Mouse (Mus musculus) liver, adult 2 months (tissue): Measurements from ENCODE around the gene Olfr1417. TPM values are rescaled to one million over a fixed set of nuclear protein-coding genes. Genes with fewer than 3 reads are reported as not detected.

ENCODE experiments used
- DNase-seq: peaks from one replicate; pipeline ENCODE4 v3.0.0-alpha.2; 2011; ENCODE audit warnings: low read depth, low spot score; ENCODE audit errors: extremely low read depth
- H3K27ac ChIP-seq: fragments of 200-500 bp; replicated peaks from 2 replicates; pipeline ENCODE4 v1.5.1; 2012; ENCODE audit warnings: low read depth, mild to moderate bottlenecking, control low read depth, inconsistent platforms, low read length; ENCODE audit not compliant: insufficient read depth
- H3K27me3 ChIP-seq: fragments of 200-500 bp; 2 replicates; pipeline ENCODE4 v1.6.1; 2012; ENCODE audit warnings: mild to moderate bottlenecking, moderate library complexity, low read length, inconsistent platforms; ENCODE audit not compliant: control insufficient read depth, insufficient read depth
- H3K36me3 ChIP-seq: fragments of 200-500 bp; 2 replicates; pipeline ENCODE4 v1.6.1; 2012; ENCODE audit warnings: low read length, inconsistent platforms; ENCODE audit not compliant: control insufficient read depth, insufficient read depth
- H3K4me1 ChIP-seq: fragments of 200-500 bp; 2 replicates; pipeline ENCODE4 v1.6.1; 2011; ENCODE audit warnings: low read length; ENCODE audit not compliant: control insufficient read depth, insufficient read depth
- H3K4me3 ChIP-seq: fragments of 200-500 bp; 2 replicates; pipeline ENCODE4 v1.5.1; 2011; ENCODE audit warnings: low read depth, mild to moderate bottlenecking, control low read depth, low read length, moderate library complexity; ENCODE audit not compliant: insufficient read depth
- H3K79me2 ChIP-seq: fragments of 200-500 bp; 2 replicates; pipeline ENCODE4 v1.6.1; 2012; ENCODE audit warnings: inconsistent platforms, mild to moderate bottlenecking, low read length, moderate library complexity; ENCODE audit not compliant: control insufficient read depth, insufficient read depth
- H3K9ac ChIP-seq: fragments of 200-500 bp; 2 replicates; pipeline ENCODE4 v1.6.1; 2012; ENCODE audit warnings: low read depth, mild to moderate bottlenecking, control low read depth, inconsistent platforms, low read length
- CTCF ChIP-seq: fragments of 200-500 bp; IDR thresholded peaks from 2 replicates; pipeline ENCODE4 v1.5.1; 2011; ENCODE audit warnings: low read depth, low read length, control low read depth
- POLR2A ChIP-seq: fragments of 200-500 bp; IDR thresholded peaks from 2 replicates; pipeline ENCODE4 v1.6.1; 2011; ENCODE audit warnings: low read length, control low read depth; ENCODE audit not compliant: insufficient read depth; ENCODE audit errors: extremely low read depth
- WGBS: fragments of 180-500 bp; shearing (Covaris S2); methylation state at CpG from one replicate; pipeline ENCODE4 v1.1.7; 2018; 5-methylcytosine and 5-hydroxymethylcytosine counted together
- polyA plus RNA-seq: library from polyadenylated mRNA; depleted of rRNA; stranded (reverse); fragments of >200 nt; gene quantifications from 2 replicates; pipeline ENCODE4 v1.2.3, GENCODE M21; 2012
- total RNA-seq: library from RNA; depleted of rRNA; stranded (reverse); fragments of >200 nt; gene quantifications from 2 replicates; pipeline ENCODE4 v1.2.3, GENCODE M21; 2014

The Olfr1417 gene
- total and polyA plus RNA-seq, 2 experiments = not detected

DNA sequence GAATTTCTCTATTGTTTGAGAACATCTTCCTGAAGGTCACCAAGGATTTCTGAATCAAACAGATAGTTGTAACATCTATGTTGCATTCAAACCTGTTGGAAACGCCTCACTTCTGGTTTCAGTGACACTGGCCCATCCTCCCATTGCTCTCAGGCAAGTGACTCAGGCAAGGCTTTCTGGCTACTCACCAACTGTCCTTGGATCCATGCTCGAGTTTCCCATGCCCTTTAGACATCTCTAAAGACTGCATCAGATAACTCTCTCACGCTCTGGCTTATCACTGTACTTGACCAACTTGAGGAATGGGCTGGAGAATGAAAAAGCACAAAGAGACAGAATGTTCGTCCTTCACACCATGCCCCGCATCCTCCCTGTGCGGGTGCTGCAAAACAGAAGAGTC, 17.5 kb upstream of the Olfr1417 start:
- WGBS = 75% methylated on average over 6 of the region's 6 CpGs
- TF ChIP-seq CTCF = no peak
- TF ChIP-seq POLR2A = no peak
- Histone ChIP-seq H3K4me3 (no peak overlapping the region), H3K4me1 (no peaks in the 10 kb centered on the region), H3K9ac (no peak overlapping the region), H3K27me3 (no peaks in the 10 kb centered on the region), H3K79me2 (no peaks in the 10 kb centered on the region), H3K27ac (no peak overlapping the region), H3K36me3 (no peaks in the 10 kb centered on the region)
- DNase-seq = no peak

DNA sequence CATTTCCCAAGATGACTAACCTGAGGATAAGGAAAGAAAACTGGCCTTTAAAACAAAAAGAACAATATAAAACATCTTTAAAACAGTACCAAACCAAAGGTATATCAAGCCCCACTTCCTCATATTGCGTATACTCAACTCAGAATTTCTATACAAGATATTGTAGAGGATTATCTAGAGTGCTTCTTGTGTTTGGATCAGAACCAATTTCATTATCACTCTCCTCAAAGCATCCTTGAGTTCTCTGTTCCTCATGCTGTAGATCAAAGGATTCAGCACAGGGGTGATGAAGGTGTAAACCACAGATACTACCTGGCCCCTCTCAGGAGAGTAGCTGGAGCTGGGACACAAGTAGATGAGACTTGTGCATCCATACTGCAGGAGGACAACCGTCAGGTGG, 15.8 kb upstream of the Olfr1417 start:
- no peak overlapping the region for H3K9ac ChIP-seq
- no peaks in the 10 kb centered on the region for H3K27me3 ChIP-seq
- no peaks in the 10 kb centered on the region for H3K4me1 ChIP-seq
- H3K4me3 ChIP-seq = no peak overlapping the region
- DNase-seq = no peak
- H3K79me2 ChIP-seq = no peaks in the 10 kb centered on the region
- H3K27ac ChIP-seq = no peak overlapping the region
- TF ChIP-seq POLR2A (no peak), CTCF (no peak)
- 79% methylated on average over 2 of the region's 2 CpGs for WGBS
- H3K36me3 ChIP-seq = no peaks in the 10 kb centered on the region

DNA sequence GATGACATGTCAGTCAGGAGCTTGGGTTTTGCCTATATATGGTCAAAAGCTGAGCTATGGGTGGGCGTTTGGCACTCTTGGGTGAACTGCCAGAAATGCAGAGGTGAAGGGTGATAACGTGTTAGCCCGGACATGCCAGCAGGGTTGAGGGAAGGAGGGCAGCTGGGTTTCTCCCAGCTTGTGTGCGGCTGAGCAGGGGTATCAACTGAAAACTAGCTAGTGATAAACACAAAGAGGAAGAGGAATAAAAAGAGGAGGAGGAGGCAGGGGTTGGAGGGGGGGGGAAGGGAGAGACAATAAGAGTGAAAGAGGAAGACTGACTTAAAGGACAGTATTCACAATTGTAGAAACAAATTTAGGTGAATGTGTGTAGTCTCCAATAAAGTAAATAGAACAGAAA, 13.6 kb upstream of the Olfr1417 start:
- no peak overlapping the region for H3K4me3 ChIP-seq
- no peak for DNase-seq
- no peaks in the 10 kb centered on the region for H3K4me1 ChIP-seq
- H3K27ac ChIP-seq = no peak overlapping the region
- H3K27me3 ChIP-seq = no peaks in the 10 kb centered on the region
- no peaks in the 10 kb centered on the region for H3K79me2 ChIP-seq
- WGBS = 74% methylated on average over 4 of the region's 4 CpGs
- TF ChIP-seq CTCF = no peak
- no peak for TF ChIP-seq POLR2A
- no peaks in the 10 kb centered on the region for H3K36me3 ChIP-seq
- no peak overlapping the region for H3K9ac ChIP-seq

DNA sequence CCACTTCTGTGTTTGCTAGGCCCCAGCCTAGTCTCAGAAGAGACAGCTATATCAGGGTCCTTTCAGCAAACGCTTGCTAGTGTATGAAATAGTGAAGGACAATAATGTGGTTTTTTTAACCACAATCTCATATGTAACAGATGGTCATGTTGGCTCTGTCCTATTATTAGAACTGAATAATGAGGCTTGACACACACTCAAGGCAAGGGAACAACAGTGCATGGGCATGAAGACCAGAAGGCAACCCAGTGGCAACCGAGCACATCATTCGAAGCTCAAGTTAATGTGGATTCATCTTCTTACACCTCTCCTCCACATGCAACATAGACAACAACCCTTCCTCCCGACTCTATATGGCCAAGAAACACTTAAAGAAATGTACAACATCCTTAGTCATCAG, 7.3 kb upstream of the Olfr1417 start:
- Histone ChIP-seq H3K4me1 (no peaks in the 10 kb centered on the region), H3K4me3 (no peak overlapping the region), H3K9ac (no peak overlapping the region), H3K27me3 (no peaks in the 10 kb centered on the region), H3K79me2 (no peaks in the 10 kb centered on the region), H3K27ac (no peak overlapping the region), H3K36me3 (no peaks in the 10 kb centered on the region)
- TF ChIP-seq POLR2A (no peak), CTCF (no peak)
- DNase-seq = no peak
- 79% methylated on average over 4 of the region's 4 CpGs for WGBS

DNA sequence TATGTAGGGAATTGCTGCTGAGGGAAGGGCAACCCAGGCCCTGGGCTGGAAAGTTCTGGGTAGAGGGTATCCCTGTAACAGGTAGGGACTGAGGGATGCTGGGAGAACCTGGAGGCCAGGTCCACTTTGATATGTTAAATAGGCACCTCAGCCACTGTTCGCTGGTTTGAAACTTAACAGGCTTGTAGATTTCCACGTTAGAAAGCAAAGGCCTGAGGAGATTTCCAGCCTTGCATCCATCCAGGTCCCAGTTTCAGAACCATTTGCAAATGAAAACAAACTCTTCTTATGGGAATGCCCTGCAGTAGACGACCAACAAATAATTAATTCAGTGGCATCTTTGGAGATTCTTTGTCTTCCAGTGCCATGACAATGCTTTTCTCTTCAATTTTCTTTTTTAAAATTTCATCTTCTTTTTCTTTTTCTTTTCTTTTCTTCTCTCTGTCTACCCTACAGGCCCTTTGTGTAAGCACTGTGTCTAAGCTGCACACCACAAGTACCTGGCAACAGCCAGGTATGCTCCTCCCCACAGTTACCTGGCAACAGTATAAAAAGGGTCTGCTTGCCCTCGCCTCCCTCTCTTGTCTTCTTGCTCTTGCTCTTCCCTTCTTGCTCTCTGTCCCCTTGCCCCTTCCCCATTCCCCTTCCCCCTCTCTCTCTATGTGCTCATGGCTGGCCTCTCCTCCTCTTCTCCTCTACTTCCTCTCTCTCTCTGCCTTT, 15.5 kb downstream of the Olfr1417 start:
- Histone ChIP-seq H3K79me2 (no peaks in the 10 kb centered on the region), H3K36me3 (no peaks in the 10 kb centered on the region), H3K27ac (no peak overlapping the region), H3K27me3 (peaks cover 4% of the 10 kb centered on the region; the same call in 1 of the 2 replicates), H3K4me3 (no peak overlapping the region), H3K9ac (no peak overlapping the region), H3K4me1 (no peaks in the 10 kb centered on the region)
- no peak for TF ChIP-seq POLR2A
- no peak for TF ChIP-seq CTCF
- WGBS = 62% methylated on average over 4 of the region's 4 CpGs
- DNase-seq = no peak

DNA sequence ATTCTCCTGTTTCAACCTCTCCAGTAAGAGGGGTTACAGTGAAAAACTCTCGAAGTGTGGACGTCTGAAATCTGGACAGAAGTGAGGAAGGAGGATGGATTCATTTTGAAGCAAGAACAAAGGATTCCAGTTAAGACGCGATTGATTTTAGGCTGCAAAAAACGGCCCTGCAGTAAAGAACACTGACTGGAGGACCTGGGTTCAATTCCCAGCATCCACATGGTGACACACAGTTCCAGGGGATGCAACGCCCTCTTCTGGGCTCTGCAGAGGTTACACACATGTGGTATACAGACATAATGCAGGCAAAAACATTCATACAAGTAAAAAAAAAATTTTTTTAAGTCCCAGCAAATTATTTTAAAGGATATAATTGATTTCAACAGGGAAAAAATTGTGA, 18.8 kb downstream of the Olfr1417 start:
- WGBS = 33% methylated on average over 6 of the region's 6 CpGs
- no peak overlapping the region for H3K9ac ChIP-seq

More for the DNA sequence above, 18.8 kb downstream of the Olfr1417 start:
- Histone ChIP-seq H3K4me1 (no peaks in the 10 kb centered on the region; the same call in 1 of the 2 replicates), H3K27me3 (peaks cover 7% of the 10 kb centered on the region; the same call in 1 of the 2 replicates), H3K79me2 (no peaks in the 10 kb centered on the region), H3K36me3 (no peaks in the 10 kb centered on the region), H3K4me3 (no peak overlapping the region), H3K27ac (no peak overlapping the region)
- no peak for DNase-seq
- TF ChIP-seq CTCF (no peak), POLR2A (no peak)
